Mouse (Mus musculus): ENCODE measurements around the gene Wrap53. TPM values are rescaled to one million over a fixed set of nuclear protein-coding genes. Genes with fewer than 3 reads are reported as not detected.
"Not testable (repeated sequence)": the region's sequence is repeated elsewhere in the genome, so short reads cannot be mapped to it uniquely, and the experiment has no call there.

The Wrap53 gene
- total RNA-seq, 1 experiment from 2014 or later = 2.8 TPM

GRCm38 (mm10) chr11:69549060-69549656 lies 30.9 kb downstream of the Wrap53 start, which contains the start of gene Dnah2:
Gene Dnah2, minus strand, starts transcription at chr11:69549110.
- ATAC-seq (replicated peaks; ENCODE audit: insufficient number of reproducible peaks, low FRiP score, low TSS enrichment, poor library complexity, severe bottlenecking) = no peak

GRCm38 (mm10) chr11:69547071-69547470 lies 33.0 kb downstream of the Wrap53 start:
- ATAC-seq (replicated peaks; ENCODE audit: insufficient number of reproducible peaks, low FRiP score, low TSS enrichment, poor library complexity, severe bottlenecking) = no peak

GRCm38 (mm10) chr11:69546423-69547053 lies 33.5 kb downstream of the Wrap53 start:
- no peak for ATAC-seq (replicated peaks; ENCODE audit: insufficient number of reproducible peaks, low FRiP score, low TSS enrichment, poor library complexity, severe bottlenecking)

- ATAC-seq (replicated peaks; ENCODE audit: insufficient number of reproducible peaks, low FRiP score, low TSS enrichment, poor library complexity, severe bottlenecking) = no peak
Observed at GRCm38 (mm10) chr11:69545957-69546356, 34.1 kb downstream of the Wrap53 start.

DNA sequence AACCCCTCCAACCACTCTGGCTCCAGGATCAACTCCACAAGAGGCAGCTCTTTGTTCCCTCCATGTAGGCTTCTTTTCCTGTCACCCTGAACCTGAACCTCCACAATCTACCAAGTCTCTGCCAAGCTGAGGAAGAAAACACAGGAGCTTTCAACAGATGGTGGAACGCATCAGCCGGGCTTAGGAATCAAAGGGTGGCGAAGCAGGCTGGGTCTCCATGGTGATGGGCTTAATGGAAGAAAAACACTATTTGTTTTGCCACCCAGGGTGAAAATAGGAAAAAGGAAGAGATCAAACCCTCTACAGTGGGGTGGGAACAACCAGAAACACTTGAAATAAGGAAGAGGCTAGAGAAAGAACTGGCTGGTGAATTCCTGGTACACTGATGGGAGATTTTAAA lies 36.5 kb downstream of the Wrap53 start:
- ATAC-seq (replicated peaks; ENCODE audit: insufficient number of reproducible peaks, low FRiP score, low TSS enrichment, poor library complexity, severe bottlenecking) = no peak

- not testable (repeated sequence) for ATAC-seq (replicated peaks; ENCODE audit: insufficient number of reproducible peaks, low FRiP score, low TSS enrichment, poor library complexity, severe bottlenecking)
Observed at GRCm38 (mm10) chr11:69541741-69542140, 38.3 kb downstream of the Wrap53 start.

DNA sequence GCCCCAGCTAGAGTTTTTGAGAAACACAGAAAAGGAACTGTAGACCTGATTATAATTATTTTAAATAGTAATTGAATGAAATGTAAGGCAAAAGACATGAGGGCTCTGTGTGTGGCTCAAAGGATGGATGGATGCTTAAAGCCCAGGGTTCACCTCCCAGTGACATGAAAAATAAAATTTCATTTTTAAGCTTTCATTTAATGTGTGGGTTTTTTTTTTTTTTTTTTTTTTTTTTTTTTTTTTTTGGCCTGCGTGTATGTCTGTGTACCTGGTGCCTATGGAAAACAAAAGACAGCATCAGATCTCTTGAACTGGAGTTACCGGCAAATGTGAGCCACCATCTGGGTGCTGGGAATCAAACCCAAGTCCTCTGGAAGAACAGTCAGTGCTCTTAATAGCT lies 39.4 kb downstream of the Wrap53 start:
- ATAC-seq (replicated peaks; ENCODE audit: insufficient number of reproducible peaks, low FRiP score, low TSS enrichment, poor library complexity, severe bottlenecking) = no peak

DNA sequence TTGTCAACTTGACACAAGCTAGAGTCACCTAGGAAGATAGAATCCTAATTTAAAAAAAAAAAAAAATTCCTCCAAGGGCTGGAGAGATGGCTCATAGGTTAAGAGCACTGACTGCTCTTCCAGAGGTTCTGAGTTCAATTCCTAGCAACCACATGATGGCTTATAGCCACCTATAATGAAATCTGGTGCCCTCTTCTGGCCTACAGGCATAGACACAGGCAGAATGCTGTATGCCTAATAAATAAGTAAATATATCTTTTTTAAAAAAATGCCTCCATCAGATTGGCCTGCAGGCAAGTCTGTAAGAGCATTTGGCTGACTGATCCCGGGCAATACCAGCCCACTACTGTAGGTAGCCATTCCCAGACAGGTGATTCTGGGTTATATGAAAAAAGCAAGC lies 45.1 kb downstream of the Wrap53 start:
- ATAC-seq (replicated peaks; ENCODE audit: insufficient number of reproducible peaks, low FRiP score, low TSS enrichment, poor library complexity, severe bottlenecking) = no peak

- no peak for ATAC-seq (replicated peaks; ENCODE audit: insufficient number of reproducible peaks, low FRiP score, low TSS enrichment, poor library complexity, severe bottlenecking)
Observed at GRCm38 (mm10) chr11:69532480-69533150, 47.4 kb downstream of the Wrap53 start.

- not testable (repeated sequence) for ATAC-seq (replicated peaks; ENCODE audit: insufficient number of reproducible peaks, low FRiP score, low TSS enrichment, poor library complexity, severe bottlenecking)
Observed at GRCm38 (mm10) chr11:69530755-69531154, 49.3 kb downstream of the Wrap53 start.

DNA sequence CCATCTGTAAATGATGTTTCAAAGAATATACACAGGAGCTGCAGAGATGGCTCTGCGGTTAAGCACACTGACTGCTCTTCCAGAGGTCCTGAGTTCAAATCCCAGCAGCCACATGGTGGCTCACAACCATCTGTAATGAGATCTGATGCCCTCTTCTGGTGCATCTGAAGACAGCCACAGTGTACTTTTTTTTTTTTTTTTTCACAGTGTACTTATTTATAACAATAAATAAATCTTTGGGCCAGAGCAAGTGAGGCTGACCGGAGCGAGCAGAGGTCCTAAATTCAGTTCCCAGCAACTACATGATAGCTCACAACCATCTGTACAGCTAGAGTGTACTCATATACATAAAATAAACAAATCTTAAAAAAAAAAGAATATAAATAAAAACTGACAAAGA lies 49.8 kb downstream of the Wrap53 start:
- not testable (repeated sequence) for ATAC-seq (replicated peaks; ENCODE audit: insufficient number of reproducible peaks, low FRiP score, low TSS enrichment, poor library complexity, severe bottlenecking)

GRCm38 (mm10) chr11:69528031-69528390 lies 52.0 kb downstream of the Wrap53 start:
- no peak for ATAC-seq (replicated peaks; ENCODE audit: insufficient number of reproducible peaks, low FRiP score, low TSS enrichment, poor library complexity, severe bottlenecking)

DNA sequence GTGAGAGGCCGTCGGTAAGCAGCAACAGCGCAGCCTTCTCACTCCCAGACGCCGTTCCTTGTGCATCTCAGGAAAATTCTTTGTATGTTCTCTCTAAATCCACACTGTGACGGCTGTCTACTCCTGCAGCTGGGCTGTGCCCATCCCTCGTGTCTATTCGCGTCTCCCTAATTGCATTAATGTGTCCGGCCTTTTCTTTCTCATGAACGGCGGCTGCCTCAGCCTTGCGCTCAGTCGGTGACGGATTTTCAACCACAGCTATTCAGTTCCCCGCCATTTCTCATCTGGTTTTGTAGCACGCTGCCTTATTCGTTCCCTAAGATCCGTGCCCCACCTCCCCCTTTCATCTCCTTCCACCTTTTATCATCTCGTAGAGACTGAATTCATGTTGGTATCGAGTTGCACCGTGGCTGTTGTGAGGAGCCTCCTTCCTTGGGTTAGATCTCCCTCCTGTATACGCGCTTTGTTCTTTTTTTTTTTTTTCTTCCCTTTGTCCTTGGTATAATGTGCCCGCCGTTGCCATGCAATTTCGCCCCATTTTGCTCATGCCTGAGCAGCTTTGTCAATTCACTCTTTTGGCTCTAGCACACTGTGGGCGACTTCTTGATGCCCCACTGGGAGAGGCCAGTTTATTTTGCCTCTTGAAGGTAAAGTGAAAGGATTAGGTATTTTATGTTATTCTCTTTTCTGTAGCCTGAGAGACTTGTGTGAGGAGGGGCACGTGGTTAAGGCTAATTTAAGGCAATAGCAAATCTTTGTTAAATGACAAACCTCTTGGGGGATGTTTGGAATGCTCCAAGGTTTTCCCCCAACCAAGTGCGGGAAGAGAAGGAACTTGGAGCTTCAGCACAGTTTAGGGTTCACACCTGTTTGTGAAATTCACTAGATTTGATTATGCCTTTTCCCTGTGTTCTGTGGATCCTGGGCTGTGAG lies 52.7 kb downstream of the Wrap53 start:
- ATAC-seq (replicated peaks; ENCODE audit: insufficient number of reproducible peaks, low FRiP score, low TSS enrichment, poor library complexity, severe bottlenecking) = no peak

- no peak for ATAC-seq (replicated peaks; ENCODE audit: insufficient number of reproducible peaks, low FRiP score, low TSS enrichment, poor library complexity, severe bottlenecking)
Observed at GRCm38 (mm10) chr11:69526631-69527030, 53.4 kb downstream of the Wrap53 start.

- ATAC-seq (replicated peaks; ENCODE audit: insufficient number of reproducible peaks, low FRiP score, low TSS enrichment, poor library complexity, severe bottlenecking) = no peak
Observed at GRCm38 (mm10) chr11:69525661-69526060, 54.4 kb downstream of the Wrap53 start.

GRCm38 (mm10) chr11:69523651-69524050 lies 56.4 kb downstream of the Wrap53 start:
- ATAC-seq (replicated peaks; ENCODE audit: insufficient number of reproducible peaks, low FRiP score, low TSS enrichment, poor library complexity, severe bottlenecking) = no peak

DNA sequence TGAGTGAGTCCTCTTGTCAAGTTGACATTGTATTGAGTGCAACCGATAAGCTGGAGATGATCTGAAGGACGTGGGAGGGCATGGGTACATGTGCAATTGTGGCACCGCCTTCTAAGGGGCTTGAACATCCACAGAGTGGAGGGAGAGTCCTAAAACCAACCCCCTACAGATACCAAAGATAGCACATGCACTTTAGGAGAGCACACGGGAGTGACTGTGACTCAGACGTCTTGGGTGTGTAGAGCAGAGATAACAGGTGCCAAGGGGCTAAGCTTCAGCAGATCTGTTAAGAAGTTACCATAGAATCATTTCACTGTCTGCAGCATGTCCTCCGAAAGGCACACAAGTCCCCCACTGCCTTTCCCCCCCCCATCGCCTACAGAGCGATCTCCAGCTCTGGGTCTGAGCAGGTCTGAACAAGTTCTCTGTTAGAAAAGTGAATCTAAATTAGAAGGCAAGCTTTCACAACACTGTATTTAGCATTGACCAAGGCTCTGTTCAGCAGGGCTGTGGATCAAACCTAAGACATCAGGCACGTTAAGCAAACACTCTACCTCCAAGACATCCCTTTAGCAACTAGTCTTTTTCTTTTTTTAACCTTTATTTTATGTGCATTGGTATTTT lies 58.4 kb downstream of the Wrap53 start:
- no peak for ATAC-seq (replicated peaks; ENCODE audit: insufficient number of reproducible peaks, low FRiP score, low TSS enrichment, poor library complexity, severe bottlenecking)

DNA sequence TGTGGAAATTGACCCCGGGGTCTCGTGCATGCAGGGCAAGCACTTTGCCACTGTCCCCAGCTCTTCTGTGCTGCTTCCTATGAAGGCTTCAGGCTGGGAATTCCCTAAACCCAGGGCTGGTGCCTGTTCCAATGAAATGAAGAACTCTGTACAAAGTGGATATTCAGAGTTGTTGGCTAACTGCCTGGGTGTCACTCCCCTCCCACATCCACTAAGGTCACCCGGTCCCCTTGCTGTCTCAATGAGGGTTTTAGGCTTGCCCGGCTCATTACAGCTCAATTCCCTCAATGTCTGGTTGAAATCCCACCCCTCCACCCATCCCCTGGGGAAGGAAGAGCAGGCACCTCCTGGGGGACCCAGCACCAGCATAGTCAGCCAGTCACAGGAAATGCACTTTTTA lies 60.1 kb downstream of the Wrap53 start:
- no peak for ATAC-seq (replicated peaks; ENCODE audit: insufficient number of reproducible peaks, low FRiP score, low TSS enrichment, poor library complexity, severe bottlenecking)

- ATAC-seq (replicated peaks; ENCODE audit: insufficient number of reproducible peaks, low FRiP score, low TSS enrichment, poor library complexity, severe bottlenecking) = 0 out of 2 replicates have a peak, but pooled peaks have one; percentile 38
Observed at GRCm38 (mm10) chr11:69516661-69517060, 63.4 kb downstream of the Wrap53 start.

Measured in monocyte, adult 5-6 weeks (primary cell).